Mouse (Mus musculus) gastrocnemius, adult 8-10 months (tissue): Measurements from ENCODE around the gene Gpsm2. TPM values are rescaled to one million over a fixed set of nuclear protein-coding genes. Genes with fewer than 3 reads are reported as not detected.

Source experiments
- DNase-seq, 2 experiments: peaks; one replicate each; pipeline ENCODE4 v3.0.0; 2022; ENCODE audit warnings: low spot score in 2 of 2
- total RNA-seq, 4 experiments: library from RNA; stranded (reverse); gene quantifications; 2 replicates each; pipeline ENCODE4 v1.2.4; 2022

Gene Gpsm2
- 1 to 10 TPM in 1 of 4 experiments, under 1 TPM in 3; 0.56 to 1.2 (median 0.74) TPM for total RNA-seq

- peak; percentile 89 for DNase-seq
These were observed at the start of gene Gpsm2 for GRCm38 (mm10) chr3:108722036-108722872. Gpsm2 (minus strand) TSS chr3:108722309.

DNA sequence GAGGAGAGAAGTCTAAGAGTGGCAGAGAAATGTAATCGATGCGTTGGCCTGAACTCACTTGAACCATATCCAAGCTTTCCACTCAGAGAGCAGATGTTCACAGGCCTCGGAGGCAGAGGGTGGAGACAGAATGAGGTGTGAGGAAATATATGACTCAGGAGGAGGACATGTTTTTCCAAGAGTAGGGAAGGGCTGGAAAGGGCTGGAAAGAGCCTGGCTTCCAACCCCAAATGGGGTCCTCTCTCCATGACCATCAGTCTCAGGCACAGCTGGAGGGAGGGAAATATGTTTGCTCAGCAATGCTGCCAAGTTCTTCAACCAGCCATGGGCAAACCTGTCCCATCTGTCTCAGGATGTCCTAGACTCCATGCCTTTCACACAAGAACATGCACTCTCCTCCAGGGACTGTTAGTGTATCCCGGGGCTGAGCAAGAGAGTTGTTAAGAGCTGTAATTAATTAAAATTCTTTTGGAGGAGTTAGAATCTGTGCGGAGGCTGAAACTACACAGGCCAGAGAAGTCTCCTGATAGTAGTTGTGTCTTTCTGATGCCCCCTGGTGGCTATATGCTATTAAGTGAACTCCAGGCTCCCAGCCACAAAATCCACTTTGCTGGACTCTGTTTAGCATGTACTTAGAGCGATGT is 48.7 kb upstream of the Gpsm2 start:
- peak; percentile 56 to 66 for DNase-seq

DNA sequence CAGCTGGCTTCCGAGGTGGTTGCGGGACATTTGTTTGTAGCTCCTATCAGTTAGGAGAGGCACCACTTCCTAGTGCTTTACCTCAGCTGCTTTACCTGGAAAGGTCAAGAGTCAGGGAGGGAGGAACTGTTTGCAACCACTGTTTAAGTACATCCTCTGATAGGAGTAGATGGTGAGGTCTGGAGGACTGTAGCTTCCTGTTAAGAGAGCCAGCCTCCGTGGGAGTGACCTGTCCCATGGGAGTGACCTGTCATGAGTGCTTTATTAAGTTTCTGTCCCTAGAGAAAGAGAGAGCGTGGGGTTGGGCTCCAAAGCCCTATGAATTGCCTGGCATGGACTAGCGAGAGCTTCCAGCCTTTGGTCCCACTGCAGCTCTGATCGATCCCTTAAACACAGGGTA is 47.4 kb upstream of the Gpsm2 start:
- no peak for DNase-seq

DNA sequence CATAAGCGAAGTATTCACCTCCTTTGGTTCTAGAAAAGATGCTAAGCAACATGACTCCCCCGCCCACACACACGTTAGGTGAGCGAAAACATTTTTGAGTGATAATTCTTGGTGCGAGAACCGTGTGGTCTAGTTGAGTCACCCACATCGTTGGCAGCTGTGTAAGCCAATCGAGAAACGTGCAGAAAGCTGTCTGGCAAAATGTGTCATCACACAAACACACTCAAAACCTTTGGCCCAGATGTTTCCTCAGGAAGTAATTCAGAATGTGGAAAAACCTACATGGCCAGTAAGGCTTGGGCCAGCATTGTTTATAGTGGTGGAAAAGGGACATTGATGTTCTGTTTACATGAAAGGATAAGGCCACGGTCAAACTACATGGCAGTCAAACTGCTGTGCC is 45.3 kb upstream of the Gpsm2 start:
- no peak for DNase-seq

GRCm38 (mm10) chr3:108766943-108767342 is 44.8 kb upstream of the Gpsm2 start:
- no peak for DNase-seq

DNA sequence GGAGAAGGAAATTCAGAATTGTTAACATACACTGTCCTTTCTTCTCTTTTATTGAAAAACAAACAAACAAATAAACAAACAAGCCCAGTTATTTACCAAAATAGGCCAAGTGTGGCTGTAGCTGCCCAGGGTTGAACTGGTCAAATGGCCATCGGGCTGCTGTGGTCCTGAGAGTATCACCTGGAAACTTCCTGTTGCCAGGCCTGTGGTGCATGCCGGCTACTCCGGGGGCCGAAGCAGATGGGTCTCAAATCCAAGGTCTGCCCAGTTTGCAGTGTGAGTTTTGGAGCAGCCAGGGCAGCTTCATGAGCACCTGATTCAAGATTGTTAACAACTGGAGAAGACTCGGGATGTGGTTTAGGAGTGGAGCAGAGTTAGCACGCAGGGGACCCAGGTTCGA is 43.4 kb upstream of the Gpsm2 start:
- DNase-seq: no peak

GRCm38 (mm10) chr3:108764976-108765375 is 42.9 kb upstream of the Gpsm2 start:
- DNase-seq: no peak

DNA sequence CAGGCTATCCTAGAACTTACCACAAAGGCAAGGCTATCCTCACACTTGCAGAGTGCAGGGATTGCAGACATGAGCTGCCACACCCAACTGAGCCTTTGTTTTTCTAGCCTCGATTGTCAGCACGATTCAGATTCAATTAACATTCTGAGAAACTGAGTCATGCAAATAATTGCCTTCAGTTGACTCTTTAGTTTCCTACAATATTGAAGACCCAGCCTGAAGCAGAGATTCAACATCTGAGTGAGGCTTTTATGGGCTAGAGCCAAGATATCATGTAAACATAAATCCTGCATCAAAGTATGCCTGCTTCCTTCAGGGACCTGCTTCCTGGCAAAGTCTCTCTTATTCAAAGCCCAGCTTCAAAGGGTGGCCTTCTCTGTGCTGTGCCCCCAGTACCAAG is 41.6 kb upstream of the Gpsm2 start:
- DNase-seq: no peak

- DNase-seq: peak in 1 of 2 experiments; percentile 18
These were observed 40.5 kb upstream of the Gpsm2 start for GRCm38 (mm10) chr3:108762597-108763111.

DNA sequence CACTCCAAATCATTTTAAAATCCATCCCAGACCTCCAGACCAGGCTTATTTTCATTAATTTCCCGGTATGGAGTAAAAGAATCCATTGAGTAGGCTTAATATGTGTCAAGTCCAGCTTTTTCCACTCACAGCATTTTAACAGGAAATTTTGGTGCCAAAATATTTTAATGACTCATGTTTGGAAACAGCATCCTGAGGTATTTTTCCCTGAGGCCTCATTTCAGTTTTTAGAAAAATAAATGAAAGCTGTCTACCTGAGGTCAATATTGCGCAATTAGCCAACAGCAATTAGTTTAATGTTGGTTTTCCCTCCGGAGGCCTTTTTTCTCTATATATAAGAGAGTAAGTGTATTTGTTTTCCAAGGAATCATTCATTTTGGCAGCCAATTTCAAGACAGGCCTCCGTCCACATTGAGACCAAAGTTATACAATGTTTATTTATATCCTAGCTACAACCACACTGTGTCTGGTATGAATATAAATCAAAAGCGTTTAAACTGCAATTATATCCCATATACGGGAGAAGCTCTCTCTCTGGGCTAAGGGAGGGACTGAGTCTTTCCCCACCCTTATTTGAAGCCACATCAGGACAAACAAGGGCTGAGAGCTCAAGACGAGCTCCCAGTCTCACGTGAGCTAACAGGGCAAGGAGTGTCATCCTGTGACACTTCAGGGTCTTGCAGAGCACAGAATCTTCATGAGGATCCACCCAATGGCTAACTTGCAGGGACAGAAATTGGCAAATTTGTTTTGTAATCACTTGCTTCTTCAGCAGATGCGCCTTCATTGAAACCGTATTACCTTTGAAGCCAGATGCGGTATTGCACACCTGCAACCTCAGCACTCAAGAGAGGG is 37.7 kb upstream of the Gpsm2 start:
- DNase-seq: no peak

- no peak for DNase-seq
These were observed 35.5 kb upstream of the Gpsm2 start for GRCm38 (mm10) chr3:108757570-108757969.

- DNase-seq: no peak
These were observed 34.0 kb upstream of the Gpsm2 start for GRCm38 (mm10) chr3:108756131-108756530.

DNA sequence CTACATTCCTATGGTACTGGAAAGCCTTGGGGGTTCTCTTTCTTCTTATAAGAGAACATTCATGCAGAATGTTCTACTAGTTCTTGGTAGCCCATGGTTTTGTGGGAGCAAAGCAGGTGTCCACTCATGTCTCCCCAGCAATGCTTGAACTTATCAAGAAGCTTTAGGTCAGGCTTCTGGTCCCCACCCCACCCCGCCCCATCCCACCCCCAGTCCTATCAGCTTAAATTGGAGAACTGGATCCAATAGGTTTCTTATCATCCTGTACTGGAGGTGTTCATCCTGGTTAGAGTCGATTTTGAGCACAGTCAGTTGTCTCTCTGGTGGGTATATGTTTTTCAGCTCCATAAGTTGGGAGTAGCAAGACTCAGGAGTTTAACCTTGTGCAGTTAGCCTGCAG is 33.4 kb upstream of the Gpsm2 start:
- no peak for DNase-seq

- DNase-seq: no peak
These were observed 32.4 kb upstream of the Gpsm2 start for GRCm38 (mm10) chr3:108754541-108754940.

DNA sequence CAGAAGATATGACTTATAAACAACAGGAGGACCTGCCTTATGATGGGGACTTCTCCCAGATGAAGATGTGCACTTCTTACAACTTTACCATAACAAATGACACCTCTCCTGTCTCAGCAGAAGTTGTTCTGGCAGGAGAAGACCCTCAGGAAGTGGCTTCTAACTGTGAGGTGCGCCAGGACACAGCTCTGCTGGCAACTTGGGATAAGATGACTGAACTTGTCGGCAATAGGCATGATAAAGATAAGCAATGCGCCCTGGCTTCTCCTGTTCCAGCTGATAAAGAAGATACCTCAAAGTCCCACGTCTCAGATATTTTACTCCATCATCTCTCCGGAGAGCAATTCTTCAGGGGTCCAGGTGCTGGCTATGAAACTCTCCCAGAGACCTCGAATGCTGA is 29.6 kb upstream of the Gpsm2 start:
- no peak for DNase-seq

DNA sequence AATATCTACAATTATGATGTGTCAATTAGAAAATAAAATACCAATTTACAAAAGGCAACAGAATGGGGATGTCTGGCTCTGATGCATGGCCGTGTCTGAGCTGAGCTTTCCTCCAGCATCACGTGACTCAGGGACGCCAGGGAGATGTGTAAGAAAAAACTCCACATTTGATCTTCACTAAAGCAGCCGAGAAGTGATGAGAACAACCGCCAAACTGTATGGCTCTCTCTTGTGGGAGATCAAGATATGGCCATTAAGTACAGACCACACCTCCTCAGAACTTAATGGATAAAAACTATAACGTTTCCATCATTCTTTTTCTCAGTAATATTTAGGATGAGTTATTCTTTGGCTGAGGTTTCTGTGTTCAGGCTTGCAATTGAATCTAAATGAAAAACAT is 29.0 kb upstream of the Gpsm2 start:
- DNase-seq: no peak

DNA sequence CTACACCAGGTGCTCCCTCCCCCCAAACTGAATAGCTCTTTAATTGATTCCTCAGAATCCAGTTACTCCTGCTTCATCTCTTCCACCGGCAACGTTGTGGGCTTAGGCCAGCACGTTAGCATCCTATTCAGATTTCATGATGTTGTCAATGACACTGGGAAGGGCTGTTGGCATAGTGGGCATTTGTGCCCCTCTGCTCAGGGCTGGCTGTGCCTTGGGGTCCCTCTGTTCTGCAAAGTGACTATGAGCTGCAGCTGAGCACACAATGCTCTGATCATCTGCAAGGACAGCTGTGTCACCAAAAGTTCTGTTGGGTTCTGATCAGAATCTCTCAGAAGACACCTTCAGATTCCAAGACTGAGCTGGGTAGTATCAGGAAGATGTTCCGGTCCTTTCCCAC is 22.0 kb upstream of the Gpsm2 start:
- no peak for DNase-seq

- peak; percentile 49 to 60 for DNase-seq
These were observed 17.1 kb upstream of the Gpsm2 start, which contains the start of gene Aknad1 for GRCm38 (mm10) chr3:108739045-108739708. Aknad1 (plus strand) TSS chr3:108739658.

- DNase-seq: no peak
These were observed 15.7 kb upstream of the Gpsm2 start for GRCm38 (mm10) chr3:108737761-108738160.

DNA sequence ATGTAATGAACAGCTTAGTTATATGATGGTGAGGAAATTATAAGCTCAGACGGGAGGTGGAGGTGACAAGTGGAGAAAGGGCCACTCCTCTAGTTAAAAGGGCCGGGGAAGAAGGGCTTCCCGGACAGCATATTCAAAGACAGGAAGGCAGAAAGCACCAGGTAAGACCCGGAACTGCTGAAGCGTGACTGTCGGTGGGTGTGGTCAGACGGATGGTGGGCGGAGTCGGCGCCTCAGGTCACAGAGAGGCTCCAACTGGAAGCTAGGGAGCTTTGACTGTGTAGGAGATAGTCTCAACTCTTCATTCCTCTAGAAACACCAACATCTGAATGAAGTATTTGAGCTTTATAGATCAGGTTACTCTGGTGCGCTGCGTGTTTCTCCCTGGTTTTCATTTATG is 8.2 kb upstream of the Gpsm2 start:
- DNase-seq: no peak

DNA sequence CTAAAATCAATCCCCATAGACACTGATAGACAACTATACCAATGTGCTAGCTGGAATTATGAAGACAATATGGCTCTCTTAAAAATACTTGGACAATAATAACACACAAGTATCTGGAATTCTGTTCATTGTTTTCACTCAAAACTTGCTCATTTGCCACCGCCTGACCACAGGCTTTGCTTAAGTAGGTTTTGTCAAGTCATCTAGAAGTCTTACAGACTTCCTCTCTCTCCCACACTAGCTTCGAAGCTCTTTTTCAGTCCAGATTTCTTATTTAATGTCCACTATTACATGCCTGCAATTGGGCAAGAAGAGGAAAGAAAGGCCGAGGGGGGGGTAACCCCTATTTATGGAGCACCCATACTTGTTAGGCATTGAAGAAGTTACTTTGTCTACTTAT is 5.7 kb upstream of the Gpsm2 start:
- no peak for DNase-seq
